Mouse (Mus musculus): Measurements from ENCODE around the gene Gpx3. TPM values are rescaled to one million over a fixed set of nuclear protein-coding genes. Genes with fewer than 3 reads are reported as not detected.

Gpx3 gene
- polyA plus RNA-seq, 1 experiment from 2014 or later: 6,664 TPM

DNA sequence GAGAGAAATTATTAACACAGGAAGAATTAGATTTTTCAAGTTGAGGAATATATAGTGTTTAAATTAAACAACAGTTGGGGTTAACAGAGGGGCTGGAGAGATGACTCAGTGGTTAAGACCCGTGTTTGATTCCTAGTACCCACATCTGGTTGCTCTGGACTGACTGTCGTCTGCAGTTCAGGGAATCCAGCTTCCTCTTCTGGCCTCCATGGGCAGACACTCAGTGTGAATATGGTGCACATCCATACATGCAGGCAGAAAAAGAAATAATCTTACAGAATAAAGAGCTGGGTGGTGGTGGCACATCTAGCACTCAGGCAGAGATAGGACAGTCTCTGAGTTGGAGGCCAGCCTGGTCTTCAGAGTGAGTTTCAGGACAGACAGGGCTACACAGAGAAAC is 33.8 kb upstream of the Gpx3 start:
- H3K27me3 ChIP-seq (replicated peaks; ENCODE audit: control insufficient read depth, insufficient read depth, low read length): no peaks in the 10 kb centered on the region
- no peak overlapping the region; the same call in 1 of the 2 replicates for H3K4me2 ChIP-seq (replicated peaks; ENCODE audit: low read depth)
- H3K27ac ChIP-seq (ENCODE audit: low read depth, low read length): no peak overlapping the region
- H3K4me3 ChIP-seq (ENCODE audit: low read depth, low read length): no peak overlapping the region
- H3K4me1 ChIP-seq (replicated peaks; ENCODE audit: control insufficient read depth, insufficient read depth, low read length): no peaks in the 10 kb centered on the region
- 51% methylated on average over 2 of the region's 2 CpGs for WGBS
- no peak for TF ChIP-seq CTCF (IDR thresholded peaks at IDR 0.05; ENCODE audit: low read depth)
- ATAC-seq: no peak
- no peak overlapping the region for H3K9ac ChIP-seq (ENCODE audit: low read depth, low read length)
- no peaks in the 10 kb centered on the region for H3K9me3 ChIP-seq (ENCODE audit: control insufficient read depth)
- H3K36me3 ChIP-seq (ENCODE audit: control insufficient read depth, insufficient read depth): peaks cover 28% of the 10 kb centered on the region; the same call in 1 of the 2 replicates

DNA sequence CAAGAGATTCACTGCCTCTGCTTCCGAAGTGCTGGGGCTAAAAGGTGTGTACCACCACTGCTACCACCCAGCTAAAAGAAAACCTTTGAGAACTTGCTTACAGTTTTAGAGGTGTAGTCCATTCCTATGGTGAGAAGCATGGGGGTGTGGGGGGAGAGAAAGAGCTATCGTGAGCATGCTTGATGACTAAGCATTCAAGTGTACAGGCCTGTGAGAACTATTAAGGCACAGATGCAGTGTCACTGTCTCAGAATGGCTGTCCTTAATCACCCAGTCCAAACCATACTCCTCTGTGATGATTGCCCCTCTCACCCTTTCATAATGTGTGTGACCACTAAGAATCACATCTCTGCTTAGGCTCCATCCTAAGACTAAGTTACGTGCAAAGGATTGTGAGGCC is 32.9 kb upstream of the Gpx3 start:
- WGBS: 72% methylated on average over 3 of the region's 3 CpGs
- Histone ChIP-seq H3K36me3 (ENCODE audit: control insufficient read depth, insufficient read depth) (peaks cover 37% of the 10 kb centered on the region), H3K4me3 (ENCODE audit: low read depth, low read length) (no peak overlapping the region), H3K4me1 (replicated peaks; ENCODE audit: control insufficient read depth, insufficient read depth, low read length) (no peaks in the 10 kb centered on the region), H3K27me3 (replicated peaks; ENCODE audit: control insufficient read depth, insufficient read depth, low read length) (no peaks in the 10 kb centered on the region), H3K9ac (ENCODE audit: low read depth, low read length) (no peak overlapping the region), H3K9me3 (ENCODE audit: control insufficient read depth) (no peaks in the 10 kb centered on the region), H3K4me2 (replicated peaks; ENCODE audit: low read depth) (no peak overlapping the region), H3K27ac (ENCODE audit: low read depth, low read length) (no peak overlapping the region)
- TF ChIP-seq CTCF (IDR thresholded peaks at IDR 0.05; ENCODE audit: low read depth): no peak
- ATAC-seq: no peak

DNA sequence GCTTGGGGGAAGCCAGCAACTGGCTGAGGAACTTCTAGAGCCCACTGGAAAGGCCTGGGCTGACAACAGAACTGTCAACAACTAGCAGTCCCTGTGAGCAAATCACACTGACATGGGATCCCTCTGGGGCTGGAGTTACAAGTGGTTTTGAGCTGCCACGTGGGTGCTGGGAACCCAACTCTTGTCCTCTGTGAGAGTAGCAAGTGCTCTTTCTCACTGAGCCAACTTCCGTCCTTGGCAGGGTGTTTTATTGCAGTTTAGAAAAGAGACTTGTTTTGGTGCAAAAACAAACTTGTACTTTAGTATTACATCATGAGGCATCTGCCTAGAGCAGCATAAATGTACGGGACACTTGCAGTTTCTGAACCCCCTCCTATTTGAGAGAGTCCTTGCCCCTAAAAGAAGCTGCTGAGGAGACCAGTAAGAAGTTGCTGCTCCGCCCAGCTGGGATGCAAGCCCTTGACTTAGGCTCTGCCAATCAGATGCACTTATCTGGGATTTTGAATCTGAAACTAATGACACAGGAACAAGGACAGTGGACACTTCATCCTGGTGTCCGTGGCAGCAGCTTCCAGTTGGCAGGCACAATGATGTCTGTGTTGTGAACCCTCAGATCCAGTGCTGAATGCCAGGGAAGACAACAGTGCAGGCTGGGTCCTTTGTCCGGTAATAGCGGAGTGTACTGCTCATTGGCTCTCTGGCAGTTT is 30.3 kb upstream of the Gpx3 start:
- no peak for TF ChIP-seq CTCF (IDR thresholded peaks at IDR 0.05; ENCODE audit: low read depth)

DNA sequence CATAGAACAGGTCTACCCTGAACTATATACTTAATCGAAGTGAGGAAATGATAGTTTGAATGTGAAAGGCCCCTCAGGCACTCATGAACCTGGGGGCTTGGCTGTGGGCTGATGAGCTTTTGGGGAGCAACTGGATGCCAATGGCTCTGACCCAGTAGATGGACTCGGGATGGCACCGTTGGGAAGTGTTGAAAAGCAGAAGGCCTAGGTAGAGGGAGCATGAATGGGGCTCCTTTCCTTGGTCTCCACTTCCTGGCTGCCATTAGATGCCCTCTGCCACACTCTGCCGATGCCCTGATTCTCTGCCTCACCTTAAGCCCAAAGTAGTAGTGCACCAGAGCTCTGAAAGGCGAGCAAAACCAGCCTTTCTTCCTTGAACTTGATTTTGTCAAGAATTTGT is 26.2 kb upstream of the Gpx3 start:
- TF ChIP-seq CTCF (IDR thresholded peaks at IDR 0.05; ENCODE audit: low read depth): no peak
- ATAC-seq: no peak
- H3K4me3 ChIP-seq (ENCODE audit: low read depth, low read length): no peak overlapping the region
- H3K9ac ChIP-seq (ENCODE audit: low read depth, low read length): no peak overlapping the region
- H3K36me3 ChIP-seq (ENCODE audit: control insufficient read depth, insufficient read depth): peaks cover 29% of the 10 kb centered on the region
- H3K27me3 ChIP-seq (replicated peaks; ENCODE audit: control insufficient read depth, insufficient read depth, low read length): no peaks in the 10 kb centered on the region
- no peaks in the 10 kb centered on the region for H3K4me1 ChIP-seq (replicated peaks; ENCODE audit: control insufficient read depth, insufficient read depth, low read length)
- H3K9me3 ChIP-seq (ENCODE audit: control insufficient read depth): no peaks in the 10 kb centered on the region
- 87% methylated on average over 5 of the region's 5 CpGs for WGBS
- H3K4me2 ChIP-seq (replicated peaks; ENCODE audit: low read depth): no peak overlapping the region
- no peak overlapping the region for H3K27ac ChIP-seq (ENCODE audit: low read depth, low read length)

More for the DNA sequence above, 30.3 kb upstream of the Gpx3 start:
- Histone ChIP-seq H3K9ac (ENCODE audit: low read depth, low read length) (no peak overlapping the region), H3K4me3 (ENCODE audit: low read depth, low read length) (no peak overlapping the region), H3K36me3 (ENCODE audit: control insufficient read depth, insufficient read depth) (peaks cover 39% of the 10 kb centered on the region), H3K9me3 (ENCODE audit: control insufficient read depth) (no peaks in the 10 kb centered on the region), H3K4me2 (replicated peaks; ENCODE audit: low read depth) (no peak overlapping the region), H3K4me1 (replicated peaks; ENCODE audit: control insufficient read depth, insufficient read depth, low read length) (no peaks in the 10 kb centered on the region), H3K27me3 (replicated peaks; ENCODE audit: control insufficient read depth, insufficient read depth, low read length) (no peaks in the 10 kb centered on the region), H3K27ac (ENCODE audit: low read depth, low read length) (no peak overlapping the region)
- WGBS: 75% methylated on average over 7 of the region's 7 CpGs
- no peak for ATAC-seq

DNA sequence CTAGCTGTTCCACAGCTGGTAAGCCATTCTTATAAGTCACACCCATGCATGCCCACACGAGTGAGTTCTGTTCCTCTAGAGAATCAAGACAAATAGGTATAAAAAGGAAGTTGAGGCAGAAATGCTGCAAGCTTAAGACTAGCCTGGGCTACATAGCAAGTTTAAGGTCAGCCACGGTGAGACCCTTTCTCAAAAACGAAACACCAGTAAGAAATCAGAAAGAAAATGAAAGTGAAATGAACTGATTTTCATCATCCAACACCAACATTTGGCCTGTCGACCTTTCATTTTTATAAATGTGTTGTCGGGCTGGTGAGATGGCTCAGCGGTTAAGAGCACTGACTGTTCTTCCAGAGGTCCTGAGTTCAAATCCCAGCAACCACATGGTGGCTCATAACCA is 23.4 kb upstream of the Gpx3 start:
- Histone ChIP-seq H3K4me2 (replicated peaks; ENCODE audit: low read depth) (no peak overlapping the region), H3K4me1 (replicated peaks; ENCODE audit: control insufficient read depth, insufficient read depth, low read length) (no peaks in the 10 kb centered on the region), H3K4me3 (ENCODE audit: low read depth, low read length) (no peak overlapping the region), H3K27me3 (replicated peaks; ENCODE audit: control insufficient read depth, insufficient read depth, low read length) (no peaks in the 10 kb centered on the region), H3K36me3 (ENCODE audit: control insufficient read depth, insufficient read depth) (peaks cover 6% of the 10 kb centered on the region), H3K27ac (ENCODE audit: low read depth, low read length) (no peak overlapping the region), H3K9me3 (ENCODE audit: control insufficient read depth) (no peaks in the 10 kb centered on the region), H3K9ac (ENCODE audit: low read depth, low read length) (no peak overlapping the region)
- no peak for ATAC-seq
- 76% methylated on average over 6 of the region's 6 CpGs for WGBS
- no peak for TF ChIP-seq CTCF (IDR thresholded peaks at IDR 0.05; ENCODE audit: low read depth)

DNA sequence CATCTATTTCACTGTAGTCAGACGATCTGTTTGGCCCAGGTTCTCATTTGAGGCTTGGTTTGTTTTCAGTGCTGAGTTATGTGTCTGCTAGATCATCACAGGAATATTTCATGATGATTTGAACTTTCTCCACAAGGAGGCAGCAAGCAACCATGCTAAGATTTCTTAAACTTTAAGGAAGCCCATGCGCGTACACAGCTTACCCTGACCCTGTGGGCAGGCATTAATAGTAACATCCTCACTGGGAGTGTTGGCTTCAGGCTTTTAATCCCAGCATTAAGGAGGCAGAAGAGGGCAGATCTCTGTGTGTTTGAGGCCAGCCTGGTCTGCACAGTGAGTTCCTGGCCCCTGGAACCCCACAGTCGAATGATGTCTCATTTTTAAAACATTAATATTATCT is 22.8 kb upstream of the Gpx3 start:
- Histone ChIP-seq H3K4me3 (ENCODE audit: low read depth, low read length) (no peak overlapping the region), H3K9me3 (ENCODE audit: control insufficient read depth) (no peaks in the 10 kb centered on the region), H3K27ac (ENCODE audit: low read depth, low read length) (no peak overlapping the region; the same call in 1 of the 2 replicates), H3K4me1 (replicated peaks; ENCODE audit: control insufficient read depth, insufficient read depth, low read length) (no peaks in the 10 kb centered on the region), H3K27me3 (replicated peaks; ENCODE audit: control insufficient read depth, insufficient read depth, low read length) (no peaks in the 10 kb centered on the region), H3K4me2 (replicated peaks; ENCODE audit: low read depth) (no peak overlapping the region), H3K36me3 (ENCODE audit: control insufficient read depth, insufficient read depth) (0 out of 2 replicates have a peak, but pooled peaks cover under 1% of the 10 kb centered on the region), H3K9ac (ENCODE audit: low read depth, low read length) (no peak overlapping the region)
- 20% methylated on average over 4 of the region's 4 CpGs for WGBS
- ATAC-seq: peak; percentile 39; the same call in 1 of the 2 replicates
- peak; percentile 97 for TF ChIP-seq CTCF (IDR thresholded peaks at IDR 0.05; ENCODE audit: low read depth)
